Mouse (Mus musculus) kidney, embryonic 15.5 days (tissue): Measurements from ENCODE around the gene Micu2. TPM values are rescaled to one million over a fixed set of nuclear protein-coding genes. Genes with fewer than 3 reads are reported as not detected.
"Not testable (repeated sequence)": the region's sequence is repeated elsewhere in the genome, so short reads cannot be mapped to it uniquely, and the experiment has no call there.

Experiments used
- ATAC-seq: fragments of 200-750 bp; cut with Nextera tagmentation; replicated peaks from 2 replicates; pipeline ENCODE4 v1.8.0; 2017; ENCODE audit warnings: moderate TSS enrichment; ENCODE audit not compliant: low FRiP score
- H3K27ac ChIP-seq: fragments of 300-500 bp; sonication (generic); 2 replicates; pipeline ENCODE4 v1.5.1; 2015; ENCODE audit warnings: mild to moderate bottlenecking, inconsistent platforms
- H3K27me3 ChIP-seq: fragments of 300-500 bp; sonication (generic); 2 replicates; pipeline ENCODE4 v1.6.1; 2015; ENCODE audit warnings: inconsistent platforms
- H3K36me3 ChIP-seq: fragments of 300-500 bp; sonication (generic); 2 replicates; pipeline ENCODE4 v1.6.1; 2015; ENCODE audit warnings: inconsistent platforms
- H3K4me1 ChIP-seq: fragments of 300-500 bp; sonication (generic); 2 replicates; pipeline ENCODE4 v1.6.1; 2015; ENCODE audit warnings: inconsistent platforms
- H3K4me2 ChIP-seq: fragments of 300-500 bp; sonication (generic); 2 replicates; pipeline ENCODE4 v1.6.1; 2015; ENCODE audit warnings: moderate library complexity, mild to moderate bottlenecking, inconsistent platforms
- H3K4me3 ChIP-seq: fragments of 300-500 bp; sonication (generic); replicated peaks from 2 replicates; pipeline ENCODE4 v1.5.1; 2015; ENCODE audit warnings: mild to moderate bottlenecking, inconsistent platforms
- H3K9ac ChIP-seq: fragments of 300-500 bp; sonication (generic); 2 replicates; pipeline ENCODE4 v1.6.1; 2015; ENCODE audit warnings: mild to moderate bottlenecking, inconsistent platforms
- H3K9me3 ChIP-seq: fragments of 300-500 bp; sonication (generic); replicated peaks from 2 replicates; pipeline ENCODE4 v1.6.1; 2016; ENCODE audit warnings: inconsistent platforms
- WGBS: fragments of 180-500 bp; shearing (Covaris S2); methylation state at CpG from one replicate; pipeline ENCODE4 v1.1.7; 2015; ENCODE audit warnings: mixed read lengths; 5-methylcytosine and 5-hydroxymethylcytosine counted together
- polyA plus RNA-seq: library from polyadenylated mRNA; unstranded; fragments of >200 nt; fragmentation: Nextera tagmentation; extraction: Ambion mirVana; gene quantifications from 2 replicates; pipeline ENCODE4 v1.2.1, GENCODE M21; 2015

Micu2 gene
- polyA plus RNA-seq, 1 experiment from 2014 or later: 86.3 TPM

GRCm38 (mm10) chr14:57911316-57911715, 87.7 kb downstream of the Micu2 start:
- H3K9me3 ChIP-seq: no peaks in the 10 kb centered on the region
- no peaks in the 10 kb centered on the region for H3K27me3 ChIP-seq
- no peak overlapping the region for H3K4me3 ChIP-seq
- H3K4me2 ChIP-seq: no peak overlapping the region
- 80% methylated on average over 4 of the region's 4 CpGs for WGBS
- no peak overlapping the region for H3K27ac ChIP-seq
- no peak for ATAC-seq
- H3K36me3 ChIP-seq: peaks cover 14% of the 10 kb centered on the region
- no peaks in the 10 kb centered on the region for H3K4me1 ChIP-seq
- H3K9ac ChIP-seq: no peak overlapping the region

- Histone ChIP-seq H3K4me2 (peak overlapping the region; percentile 52), H3K27ac (no peak overlapping the region), H3K9me3 (no peaks in the 10 kb centered on the region), H3K27me3 (no peaks in the 10 kb centered on the region), H3K9ac (peak overlapping the region; percentile 2; the same call in 1 of the 2 replicates), H3K4me1 (no peaks in the 10 kb centered on the region), H3K36me3 (peaks cover 7% of the 10 kb centered on the region), H3K4me3 (peak overlapping the region; percentile 28)
- ATAC-seq: peak; percentile 92
- 22% methylated on average over 26 of the region's 26 CpGs for WGBS
Measured at GRCm38 (mm10) chr14:57910501-57911068, 88.5 kb downstream of the Micu2 start.

- 79% methylated on average over 5 of the region's 5 CpGs for WGBS
Measured at GRCm38 (mm10) chr14:57909297-57909696, 89.8 kb downstream of the Micu2 start.

GRCm38 (mm10) chr14:57908431-57908830, 90.6 kb downstream of the Micu2 start:
- no peak overlapping the region for H3K4me2 ChIP-seq
- H3K27ac ChIP-seq: no peak overlapping the region
- 57% methylated on average over 2 of the region's 2 CpGs for WGBS

More at GRCm38 (mm10) chr14:57909297-57909696, 89.8 kb downstream of the Micu2 start:
- no peak overlapping the region for H3K4me2 ChIP-seq
- no peaks in the 10 kb centered on the region for H3K4me1 ChIP-seq
- H3K4me3 ChIP-seq: no peak overlapping the region
- no peaks in the 10 kb centered on the region for H3K36me3 ChIP-seq
- H3K9me3 ChIP-seq: no peaks in the 10 kb centered on the region
- no peak overlapping the region for H3K27ac ChIP-seq
- H3K27me3 ChIP-seq: no peaks in the 10 kb centered on the region
- ATAC-seq: no peak
- H3K9ac ChIP-seq: no peak overlapping the region

GRCm38 (mm10) chr14:57901998-57902397, 97.1 kb downstream of the Micu2 start:
- Histone ChIP-seq H3K4me1 (no peaks in the 10 kb centered on the region), H3K9me3 (no peaks in the 10 kb centered on the region)
- WGBS: 74% methylated on average over 1 of the region's 1 CpGs

More at GRCm38 (mm10) chr14:57908431-57908830, 90.6 kb downstream of the Micu2 start:
- Histone ChIP-seq H3K4me1 (no peaks in the 10 kb centered on the region), H3K36me3 (no peaks in the 10 kb centered on the region), H3K27me3 (no peaks in the 10 kb centered on the region), H3K4me3 (no peak overlapping the region), H3K9me3 (no peaks in the 10 kb centered on the region), H3K9ac (no peak overlapping the region)
- ATAC-seq: no peak

DNA sequence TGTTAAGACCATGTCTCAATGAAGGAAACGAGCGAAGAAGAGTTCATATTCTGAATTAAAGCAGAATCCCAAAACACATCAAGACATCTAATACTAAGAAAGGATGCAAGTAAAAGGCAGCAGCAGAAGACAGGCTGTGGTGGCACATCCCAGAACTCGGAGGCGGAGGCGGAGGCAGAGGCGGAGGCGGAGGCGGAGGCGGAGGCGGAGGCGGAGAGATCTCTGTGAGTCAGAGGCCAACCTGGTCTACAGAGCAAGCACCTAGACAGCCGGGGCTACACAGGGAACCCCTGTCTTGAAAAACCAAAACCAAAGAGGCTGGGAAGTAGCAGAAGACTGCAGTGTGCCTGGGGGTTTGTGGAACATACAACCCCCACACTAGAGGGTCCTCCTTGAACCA, 102.2 kb downstream of the Micu2 start:
- no peaks in the 10 kb centered on the region for H3K27me3 ChIP-seq

More at GRCm38 (mm10) chr14:57901998-57902397, 97.1 kb downstream of the Micu2 start:
- H3K9ac ChIP-seq: no peak overlapping the region
- H3K27ac ChIP-seq: no peak overlapping the region
- H3K4me3 ChIP-seq: no peak overlapping the region
- no peak overlapping the region for H3K4me2 ChIP-seq
- H3K27me3 ChIP-seq: no peaks in the 10 kb centered on the region
- H3K36me3 ChIP-seq: no peaks in the 10 kb centered on the region
- ATAC-seq: no peak

DNA sequence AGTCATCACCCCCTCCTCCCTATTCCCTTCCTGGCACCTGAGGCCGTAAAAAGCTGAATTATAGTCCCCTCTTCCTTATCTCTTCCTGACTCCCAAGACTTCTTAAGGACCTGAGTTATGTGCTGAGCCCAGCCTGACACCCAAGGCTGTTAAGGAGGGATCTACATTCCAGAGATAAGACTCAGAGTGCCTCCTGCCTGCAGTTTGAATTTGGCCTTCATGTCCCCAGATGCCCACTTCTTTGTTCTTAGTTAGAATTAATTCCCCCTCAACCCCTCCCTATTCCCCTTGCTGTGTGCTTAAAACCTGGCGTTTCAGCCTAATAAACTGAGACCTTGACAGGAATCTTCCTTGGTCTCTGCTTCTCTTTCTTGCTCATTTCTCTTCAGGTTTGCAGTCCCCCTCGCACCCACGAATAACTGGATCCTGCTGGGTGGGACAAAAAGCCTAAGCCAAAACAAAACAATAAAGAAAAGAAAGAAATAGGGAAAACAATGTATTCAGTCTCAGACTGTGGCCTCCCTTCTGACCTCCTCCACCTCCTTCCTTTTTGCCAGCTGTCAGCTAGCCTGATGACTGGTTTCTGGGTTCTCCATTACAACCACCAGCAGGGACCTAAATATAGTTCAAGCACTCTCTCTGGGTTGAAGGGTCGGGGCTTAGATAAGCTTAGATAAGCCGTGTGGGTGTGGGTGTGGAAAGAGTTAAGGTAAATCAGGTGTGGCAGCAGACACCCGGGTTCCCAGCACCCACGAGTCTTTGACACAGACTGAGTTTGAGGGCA, 102.8 kb downstream of the Micu2 start:
- H3K36me3 ChIP-seq, H3K4me2 ChIP-seq, ATAC-seq, H3K4me1 ChIP-seq, H3K27me3 ChIP-seq, H3K9ac ChIP-seq, H3K9me3 ChIP-seq, H3K4me3 ChIP-seq, H3K27ac ChIP-seq: not testable (repeated sequence)
- WGBS: 83% methylated on average over 8 of the region's 8 CpGs

More for the DNA sequence above, 102.2 kb downstream of the Micu2 start:
- Histone ChIP-seq H3K27ac (no peak overlapping the region), H3K36me3 (no peaks in the 10 kb centered on the region), H3K4me3 (no peak overlapping the region), H3K9me3 (no peaks in the 10 kb centered on the region), H3K4me2 (no peak overlapping the region), H3K9ac (no peak overlapping the region), H3K4me1 (no peaks in the 10 kb centered on the region)
- WGBS: 96% methylated on average over 12 of the region's 12 CpGs
- ATAC-seq: no peak

GRCm38 (mm10) chr14:57894346-57894745, 104.7 kb downstream of the Micu2 start:
- 91% methylated on average over 2 of the region's 2 CpGs for WGBS
- ATAC-seq: no peak

DNA sequence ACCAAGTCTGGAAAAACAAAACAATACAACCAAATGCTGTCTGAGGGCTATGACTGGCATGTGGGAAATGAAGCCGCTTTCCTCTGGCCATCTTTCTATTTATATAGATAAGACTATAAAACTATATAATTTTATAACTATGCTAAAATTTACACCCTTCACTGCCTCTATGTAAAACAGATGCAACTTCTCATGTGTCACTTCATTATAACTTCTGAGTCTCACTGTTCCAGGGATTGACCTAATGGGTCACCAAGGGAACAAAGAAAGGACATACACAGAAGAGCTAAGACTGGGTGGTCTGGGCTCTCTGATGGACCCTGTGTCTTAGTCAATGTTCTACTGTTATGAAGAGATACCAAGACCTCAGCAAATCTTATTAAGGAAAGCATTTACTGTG, 106.1 kb downstream of the Micu2 start:
- Histone ChIP-seq H3K36me3 (no peaks in the 10 kb centered on the region), H3K9me3 (no peaks in the 10 kb centered on the region), H3K4me3 (no peak overlapping the region), H3K4me2 (no peak overlapping the region), H3K9ac (no peak overlapping the region), H3K27ac (no peak overlapping the region), H3K4me1 (peaks cover 13% of the 10 kb centered on the region), H3K27me3 (no peaks in the 10 kb centered on the region)
- no peak for ATAC-seq
- 84% methylated on average over 1 of the region's 1 CpGs for WGBS

More at GRCm38 (mm10) chr14:57894346-57894745, 104.7 kb downstream of the Micu2 start:
- H3K27ac ChIP-seq: no peak overlapping the region
- peaks cover 3% of the 10 kb centered on the region; the same call in 1 of the 2 replicates for H3K4me1 ChIP-seq
- no peaks in the 10 kb centered on the region for H3K9me3 ChIP-seq
- H3K36me3 ChIP-seq: no peaks in the 10 kb centered on the region
- H3K4me2 ChIP-seq: no peak overlapping the region
- no peak overlapping the region for H3K4me3 ChIP-seq
- no peak overlapping the region for H3K9ac ChIP-seq
- no peaks in the 10 kb centered on the region for H3K27me3 ChIP-seq

- Histone ChIP-seq H3K9me3 (no peaks in the 10 kb centered on the region), H3K9ac (peak within 1 kb of the TSS; percentile 94), H3K27ac (peak within 1 kb of the TSS; percentile 90), H3K4me1 (peaks cover 18% of the 10 kb centered on the region), H3K27me3 (no peaks in the 10 kb centered on the region), H3K36me3 (no peaks in the 10 kb centered on the region), H3K4me3 (peak within 1 kb of the TSS; percentile 95), H3K4me2 (peak within 1 kb of the TSS; percentile 75)
- peak; percentile 97 for ATAC-seq
- WGBS: 4% methylated on average over 60 of the region's 65 CpGs
Measured at GRCm38 (mm10) chr14:57890011-57890842, 108.8 kb downstream of the Micu2 start, which contains the start of gene Zdhhc20. Gene Zdhhc20 (minus strand): TSS chr14:57890276.

- Histone ChIP-seq H3K4me3 (peak overlapping the region; percentile 95), H3K27me3 (no peaks in the 10 kb centered on the region), H3K4me1 (peaks cover 20% of the 10 kb centered on the region), H3K9ac (peak overlapping the region; percentile 94), H3K27ac (peak overlapping the region; percentile 90), H3K4me2 (peak overlapping the region; percentile 75), H3K9me3 (no peaks in the 10 kb centered on the region), H3K36me3 (no peaks in the 10 kb centered on the region)
- WGBS: 2% methylated on average over 37 of the region's 37 CpGs
- peak; percentile 9; the same call in 1 of the 2 replicates for ATAC-seq
Measured at GRCm38 (mm10) chr14:57889541-57890010, 109.5 kb downstream of the Micu2 start.
